12 mouse cellular contexts compared by ENCODE assay signal in the genomic region with DNA sequence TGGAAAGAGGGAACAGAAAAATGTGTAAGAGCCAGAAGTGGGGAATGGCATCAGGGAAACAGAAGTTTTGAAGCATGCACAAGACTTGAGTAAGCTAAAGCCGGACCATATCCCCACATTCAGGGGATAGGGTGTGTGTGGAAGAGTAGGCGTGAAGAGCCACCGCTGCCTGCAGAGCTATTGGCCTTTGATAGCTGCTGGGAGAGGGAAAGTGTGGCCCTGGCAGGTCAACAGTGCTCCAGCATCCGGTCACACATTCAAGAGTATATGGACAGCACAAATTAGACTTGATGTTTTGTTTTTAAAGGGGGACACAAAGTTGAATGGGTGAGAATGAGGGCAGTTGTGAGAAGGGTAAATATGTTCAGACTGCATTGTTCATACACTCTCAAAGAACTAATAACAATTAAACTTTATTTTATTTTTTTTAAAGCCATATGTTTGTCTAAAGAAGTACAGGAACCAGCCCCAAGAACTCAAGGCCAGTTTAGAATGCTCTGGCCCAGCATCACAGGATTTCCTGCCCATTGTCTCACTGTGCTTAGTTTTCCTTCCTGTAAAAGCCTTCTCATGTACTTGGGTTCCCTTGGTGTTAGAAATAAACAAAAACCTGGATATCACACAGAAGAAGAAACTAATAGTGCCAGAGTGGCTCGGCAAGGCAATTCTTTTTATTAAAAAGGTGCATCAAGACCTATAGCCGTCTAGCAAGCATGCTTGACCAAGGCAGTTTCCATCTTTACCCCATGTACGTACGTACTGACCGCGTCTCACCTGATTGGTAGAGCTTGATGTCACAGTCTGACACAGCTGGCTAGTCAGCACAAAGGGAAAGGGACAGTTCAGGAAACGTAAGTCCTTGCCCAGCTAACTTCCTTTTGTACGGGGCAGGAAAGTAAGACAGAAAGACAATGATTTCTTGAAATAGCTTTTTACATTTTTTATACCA.
DNase-seq lines count a peak whose midpoint lies in the region; ATAC-seq and TF ChIP-seq lines count a peak whose summit lies in the region.
"Had no signal": no experiment of that assay in that cellular context is flagged by ENCODE, and none has a peak within 500 bp of the region (broad histone marks: within the 10 kb centered on the region; RNA-seq: fewer than 3 reads in every experiment).

No protein-coding gene starts in this region.

- H3K4me2 ChIP-seq in heart, postnatal 0 days (ENCODE audit: low read depth, low read length) = no peak overlapping the region
- H3K4me2 ChIP-seq: hindbrain, embryonic 15.5 days; limb, embryonic 12.5 days; stomach, embryonic 15.5 days had no signal

- peak; percentile 18 to 36 for DNase-seq in spleen, adult 2 months (ENCODE audit: low read depth in 1 of 2, low spot score in 2 of 2)
- DNase-seq in spleen, adult 12 weeks (ENCODE audit: low spot score) = no peak
- DNase-seq in heart, postnatal 0 days (ENCODE audit: low spot score) = peak; percentile 61
- DNase-seq in kidney, postnatal 4 days = peak; percentile 10 to 25
- DNase-seq in yolk sac, embryonic 10.5 days (ENCODE audit: low spot score) = peak; percentile 9
- no peak for DNase-seq in left cerebral cortex, postnatal 4 days
- DNase-seq in right cerebral cortex, postnatal 25 days = no peak
- no peak for DNase-seq in cerebellum, adult 11-12 months

- H3K4me3 ChIP-seq in spleen, adult 2 months (ENCODE audit: extremely low read depth, insufficient read depth, insufficient read length) = no peak overlapping the region
- H3K4me3 ChIP-seq in heart, postnatal 0 days (ENCODE audit: low read depth, low read length) = no peak overlapping the region
- H3K4me3 ChIP-seq: erythroblast, embryonic 14.5 days; hindbrain, embryonic 15.5 days; limb, embryonic 12.5 days; stomach, embryonic 15.5 days had no signal

- peak overlapping the region; percentile 61 for H3K27ac ChIP-seq in spleen, adult 2 months (ENCODE audit: insufficient read depth, low read length)
- H3K27ac ChIP-seq in heart, postnatal 0 days (ENCODE audit: low read depth) = peak overlapping the region; percentile 83
- H3K27ac ChIP-seq: hindbrain, embryonic 15.5 days; limb, embryonic 12.5 days; stomach, embryonic 15.5 days had no signal

- H3K27me3 ChIP-seq in spleen, adult 2 months (ENCODE audit: control insufficient read depth, insufficient read depth, low read length) = no peaks in the 10 kb centered on the region
- H3K27me3 ChIP-seq in heart, postnatal 0 days (ENCODE audit: control insufficient read depth, insufficient read depth, low read length) = no peaks in the 10 kb centered on the region
- H3K27me3 ChIP-seq: hindbrain, embryonic 15.5 days; limb, embryonic 12.5 days; stomach, embryonic 15.5 days had no signal

- peak; percentile 81 for TF ChIP-seq EP300 in heart, postnatal 0 days (IDR thresholded peaks at IDR 0.05; ENCODE audit: low read depth)

- H3K36me3 ChIP-seq in spleen, adult 2 months (ENCODE audit: control insufficient read depth, insufficient read depth, low read length) = no peaks in the 10 kb centered on the region
- H3K36me3 ChIP-seq in heart, postnatal 0 days (replicated peaks; ENCODE audit: control insufficient read depth, insufficient read depth, low read length) = no peaks in the 10 kb centered on the region
- H3K36me3 ChIP-seq: hindbrain, embryonic 15.5 days; limb, embryonic 12.5 days; stomach, embryonic 15.5 days had no signal

- no peaks in the 10 kb centered on the region for H3K9me3 ChIP-seq in heart, postnatal 0 days (replicated peaks; ENCODE audit: control insufficient read depth, low read length)
- H3K9me3 ChIP-seq: hindbrain, embryonic 15.5 days; limb, embryonic 12.5 days; stomach, embryonic 15.5 days had no signal

- H3K9ac ChIP-seq in heart, postnatal 0 days (replicated peaks; ENCODE audit: low read depth, low read length) = no peak overlapping the region
- H3K9ac ChIP-seq: hindbrain, embryonic 15.5 days; limb, embryonic 12.5 days; stomach, embryonic 15.5 days had no signal

- peaks cover 15% of the 10 kb centered on the region; the same call in 1 of the 2 replicates for H3K4me1 ChIP-seq in spleen, adult 2 months (ENCODE audit: control insufficient read depth, insufficient read depth, insufficient read length)
- no peaks in the 10 kb centered on the region for H3K4me1 ChIP-seq in heart, postnatal 0 days (ENCODE audit: control insufficient read depth, insufficient read depth)
- H3K4me1 ChIP-seq: hindbrain, embryonic 15.5 days; limb, embryonic 12.5 days; stomach, embryonic 15.5 days had no signal

- no peak for TF ChIP-seq POLR2A in spleen, adult 2 months (IDR thresholded peaks at IDR 0.05; ENCODE audit: low read depth, low read length)

- WGBS in spleen, adult 2 months = 44% methylated on average over 12 of the region's 12 CpGs
- WGBS in heart, postnatal 0 days = 51% methylated on average over 12 of the region's 12 CpGs

- peak; percentile 81 for ATAC-seq in heart, postnatal 0 days (ENCODE audit: insufficient read depth, low read depth)

- no peak for TF ChIP-seq CTCF in spleen, adult 2 months (IDR thresholded peaks at IDR 0.05; ENCODE audit: extremely low read depth, insufficient read depth, insufficient read length, insufficient replicate concordance)
- TF ChIP-seq CTCF in heart, postnatal 0 days (IDR thresholded peaks at IDR 0.05; ENCODE audit: low read depth) = no peak

- intact Hi-C loops in left cerebral cortex, postnatal 4 days (cut with DNase I) = loop anchor here (10.0 kb wide), 1 partner anchor 536 kb away; a partner anchor contains a TSS

Comparison
In these comparisons a context has a peak if more than half of its experiments do, and no peak if none do; other contexts are left out.
1. DNase-seq: peak in spleen, adult 2 months (2 of 2), heart, postnatal 0 days (single experiment), kidney, postnatal 4 days (2 of 2) and yolk sac, embryonic 10.5 days (single experiment); none in spleen, adult 12 weeks (single experiment), left cerebral cortex, postnatal 4 days (single experiment), right cerebral cortex, postnatal 25 days (single experiment) and cerebellum, adult 11-12 months (single experiment).